Mouse (Mus musculus) fibroblast of lung, adult 2 months (primary cell): ENCODE results near the gene Gm17067.
"Not testable (repeated sequence)": the region's sequence is repeated elsewhere in the genome, so short reads cannot be mapped to it uniquely, and the experiment has no call there.

ENCODE experiments used
- DNase-seq: peaks from one replicate; pipeline ENCODE4 v3.0.0-alpha.2; 2011; ENCODE audit warnings: low read depth

Gene Gm17067

GRCm38 (mm10) chr7:42726917-42727316, at the start of gene Gm17067:
Gene Gm17067 (minus strand): TSS chr7:42727017.
- DNase-seq, result not testable (repeated sequence)

GRCm38 (mm10) chr7:42749836-42750235, 23.0 kb upstream of the Gm17067 start:
- DNase-seq, result no peak

GRCm38 (mm10) chr7:42738536-42739210, 11.9 kb upstream of the Gm17067 start:
- no peak for DNase-seq

- DNase-seq, result peak; percentile 13
Observed at GRCm38 (mm10) chr7:42693251-42693650, 33.6 kb downstream of the Gm17067 start.

GRCm38 (mm10) chr7:42692362-42693158, 34.3 kb downstream of the Gm17067 start, which contains the start of gene Zfp975:
Gene Zfp975 (minus strand): TSS chr7:42692742.
- DNase-seq, result peak; percentile 84

GRCm38 (mm10) chr7:42680081-42680480, 46.7 kb downstream of the Gm17067 start:
- not testable (repeated sequence) for DNase-seq

- not testable (repeated sequence) for DNase-seq
Observed at GRCm38 (mm10) chr7:42679646-42680045, 47.2 kb downstream of the Gm17067 start.

GRCm38 (mm10) chr7:42660140-42660539, 66.7 kb downstream of the Gm17067 start:
- DNase-seq, result not testable (repeated sequence)
